Mouse (Mus musculus) liver, embryonic 11.5 days (tissue): ENCODE results near the gene C530008M17Rik. TPM values are rescaled to one million over a fixed set of nuclear protein-coding genes. Genes with fewer than 3 reads are reported as not detected.

Experiments used
- ATAC-seq: fragments of 200-750 bp; cut with Nextera tagmentation; replicated peaks from 2 replicates; pipeline ENCODE4 v1.8.0; 2017; ENCODE audit warnings: moderate number of reproducible peaks, mild to moderate bottlenecking, moderate TSS enrichment, moderate library complexity; ENCODE audit not compliant: low FRiP score
- DNase-seq: peaks from one replicate; pipeline ENCODE4 v3.0.0-alpha.2; 2017; ENCODE audit warnings: low spot score
- H3K27ac ChIP-seq: fragments of 300-500 bp; sonication (generic); 2 replicates; pipeline ENCODE4 v1.5.1; 2014; ENCODE audit warnings: mild to moderate bottlenecking, low read depth, low read length, control low read depth
- H3K27me3 ChIP-seq: fragments of 300-500 bp; sonication (generic); replicated peaks from 2 replicates; pipeline ENCODE4 v1.6.1; 2014; ENCODE audit warnings: low read length, mixed read lengths; ENCODE audit not compliant: control insufficient read depth, insufficient read depth
- H3K36me3 ChIP-seq: fragments of 300-500 bp; sonication (generic); 2 replicates; pipeline ENCODE4 v1.6.1; 2014; ENCODE audit warnings: mild to moderate bottlenecking, low read length, moderate library complexity, mixed read lengths; ENCODE audit not compliant: control insufficient read depth, insufficient read depth
- H3K4me1 ChIP-seq: fragments of 300-500 bp; sonication (generic); replicated peaks from 2 replicates; pipeline ENCODE4 v1.6.1; 2014; ENCODE audit warnings: low read length, mixed read lengths; ENCODE audit not compliant: control insufficient read depth, insufficient read depth
- H3K4me2 ChIP-seq: fragments of 300-500 bp; sonication (generic); 2 replicates; pipeline ENCODE4 v1.6.1; 2014; ENCODE audit warnings: mild to moderate bottlenecking, control low read depth, moderate library complexity
- H3K4me3 ChIP-seq: fragments of 300-500 bp; sonication (generic); 2 replicates; pipeline ENCODE4 v1.5.1; 2014; ENCODE audit warnings: low read depth, low read length, control low read depth
- H3K9ac ChIP-seq: fragments of 300-500 bp; sonication (generic); 2 replicates; pipeline ENCODE4 v1.6.1; 2014; ENCODE audit warnings: low read depth, low read length, control low read depth
- H3K9me3 ChIP-seq: fragments of 300-500 bp; sonication (generic); 2 replicates; pipeline ENCODE4 v1.6.1; 2016; ENCODE audit warnings: low read length, inconsistent platforms, mixed read lengths; ENCODE audit not compliant: control insufficient read depth
- WGBS: fragments of 180-500 bp; shearing (Covaris S2); extraction: QIAGEN DNeasy Blood & Tissue Kit; methylation state at CpG from one replicate; pipeline ENCODE4 v1.1.7; 2014; 5-methylcytosine and 5-hydroxymethylcytosine counted together
- polyA plus RNA-seq: library from polyadenylated mRNA; unstranded; fragments of >200 nt; fragmentation: Nextera tagmentation; extraction: Ambion mirVana; gene quantifications from 2 replicates; pipeline ENCODE4 v1.2.1, GENCODE M21; 2014

The C530008M17Rik gene
- polyA plus RNA-seq, 1 experiment from 2014 or later = 10.8 TPM

GRCm38 (mm10) chr5:76781943-76782342 lies 125.6 kb downstream of the C530008M17Rik start:
- Histone ChIP-seq H3K27me3 (no peaks in the 10 kb centered on the region), H3K4me1 (peaks cover 5% of the 10 kb centered on the region), H3K4me2 (no peak overlapping the region), H3K9me3 (no peaks in the 10 kb centered on the region), H3K4me3 (no peak overlapping the region), H3K36me3 (no peaks in the 10 kb centered on the region), H3K27ac (no peak overlapping the region), H3K9ac (no peak overlapping the region)
- DNase-seq = no peak
- no peak for ATAC-seq
- 69% methylated on average over 13 of the region's 13 CpGs for WGBS

- H3K27me3 ChIP-seq = no peaks in the 10 kb centered on the region
- H3K4me1 ChIP-seq = peaks cover 5% of the 10 kb centered on the region
- no peak overlapping the region for H3K27ac ChIP-seq
- ATAC-seq = no peak
- no peaks in the 10 kb centered on the region for H3K36me3 ChIP-seq
- WGBS = 61% methylated on average over 7 of the region's 7 CpGs
- no peak overlapping the region for H3K9ac ChIP-seq
- no peak overlapping the region for H3K4me3 ChIP-seq
- H3K9me3 ChIP-seq = no peaks in the 10 kb centered on the region
- no peak for DNase-seq
- no peak overlapping the region for H3K4me2 ChIP-seq
These were observed 126.2 kb downstream of the C530008M17Rik start for GRCm38 (mm10) chr5:76782414-76783103.

DNA sequence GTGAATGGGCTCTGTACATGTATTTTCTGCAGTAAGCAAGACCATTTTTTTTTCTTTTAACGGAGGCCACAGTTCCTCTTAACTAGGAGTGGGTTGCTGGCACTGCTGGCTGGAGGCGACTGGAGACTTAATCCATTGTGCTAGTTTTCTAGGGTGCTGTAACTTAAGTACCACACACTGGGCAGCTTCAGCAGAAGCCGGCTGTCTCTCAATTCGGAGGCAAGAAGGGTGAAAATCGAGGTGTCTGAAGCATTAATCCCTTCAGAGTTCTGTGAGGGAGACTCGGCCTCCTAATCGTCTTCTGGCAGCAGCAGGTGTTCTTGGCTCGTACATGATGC lies 126.8 kb downstream of the C530008M17Rik start:
- Histone ChIP-seq H3K4me1 (peaks cover 5% of the 10 kb centered on the region), H3K9ac (no peak overlapping the region), H3K27ac (no peak overlapping the region), H3K27me3 (no peaks in the 10 kb centered on the region), H3K4me3 (no peak overlapping the region), H3K9me3 (no peaks in the 10 kb centered on the region), H3K36me3 (no peaks in the 10 kb centered on the region), H3K4me2 (no peak overlapping the region)
- ATAC-seq = no peak
- DNase-seq = no peak
- WGBS = 76% methylated on average over 8 of the region's 8 CpGs

GRCm38 (mm10) chr5:76784151-76784723 lies 127.9 kb downstream of the C530008M17Rik start:
- DNase-seq = no peak
- no peak overlapping the region for H3K9ac ChIP-seq
- no peak overlapping the region for H3K27ac ChIP-seq
- whole genome bisulfite sequencing = 51% methylated on average over 7 of the region's 7 CpGs
- no peak overlapping the region for H3K4me2 ChIP-seq
- H3K36me3 ChIP-seq = no peaks in the 10 kb centered on the region
- no peak for ATAC-seq
- no peaks in the 10 kb centered on the region for H3K27me3 ChIP-seq
- no peak overlapping the region for H3K4me3 ChIP-seq
- peaks cover under 1% of the 10 kb centered on the region for H3K4me1 ChIP-seq
- H3K9me3 ChIP-seq = no peaks in the 10 kb centered on the region

DNA sequence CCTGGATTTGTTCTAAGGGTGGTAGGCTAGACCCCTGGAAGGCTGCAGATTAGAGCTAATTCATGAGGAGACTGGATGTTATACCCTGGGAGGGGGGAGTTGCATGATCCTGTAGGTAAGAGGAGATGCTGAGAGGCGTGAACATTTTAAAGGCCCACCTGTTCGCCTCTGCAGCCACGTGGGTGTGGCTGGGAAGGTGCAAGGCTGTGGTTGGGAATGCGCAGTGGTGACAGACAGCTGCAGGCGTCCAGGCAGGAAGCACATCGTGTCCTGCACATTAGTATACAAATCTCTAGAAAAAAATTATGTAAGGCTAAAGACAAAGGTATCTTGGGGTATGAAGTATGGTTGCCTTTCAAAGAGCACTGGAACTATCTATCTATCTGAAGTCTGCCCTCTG lies 128.7 kb downstream of the C530008M17Rik start:
- Histone ChIP-seq H3K27ac (no peak overlapping the region), H3K4me2 (no peak overlapping the region), H3K9ac (no peak overlapping the region), H3K27me3 (no peaks in the 10 kb centered on the region), H3K4me3 (no peak overlapping the region), H3K9me3 (no peaks in the 10 kb centered on the region), H3K36me3 (no peaks in the 10 kb centered on the region), H3K4me1 (no peaks in the 10 kb centered on the region; the same call in 1 of the 2 replicates)
- no peak for ATAC-seq
- WGBS = 74% methylated on average over 6 of the region's 6 CpGs
- no peak for DNase-seq

DNA sequence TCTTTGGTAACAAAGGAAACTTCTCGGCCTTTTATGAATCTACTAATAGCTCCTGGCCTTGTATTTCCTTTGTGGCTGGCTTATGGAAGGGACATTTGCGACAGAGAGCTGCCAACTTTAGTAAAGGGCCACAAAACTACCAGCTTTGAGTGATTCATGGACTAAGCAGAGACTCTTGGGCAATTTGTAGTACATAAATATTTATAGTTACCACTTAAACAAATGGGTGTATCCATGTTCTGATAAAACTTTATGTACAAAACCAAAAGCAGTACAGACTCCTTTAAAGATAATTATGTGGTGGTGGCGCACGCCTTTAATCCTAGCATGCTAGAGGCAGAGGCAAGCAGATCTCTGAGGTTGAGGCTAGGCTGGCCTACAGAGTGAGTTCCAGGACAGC lies 133.6 kb downstream of the C530008M17Rik start:
- no peaks in the 10 kb centered on the region for H3K4me1 ChIP-seq
- no peaks in the 10 kb centered on the region for H3K9me3 ChIP-seq
- no peak overlapping the region for H3K4me2 ChIP-seq
- 74% methylated on average over 4 of the region's 4 CpGs for WGBS
- H3K36me3 ChIP-seq = no peaks in the 10 kb centered on the region
- H3K27ac ChIP-seq = no peak overlapping the region
- no peaks in the 10 kb centered on the region for H3K27me3 ChIP-seq
- no peak for ATAC-seq
- no peak overlapping the region for H3K9ac ChIP-seq
- H3K4me3 ChIP-seq = no peak overlapping the region
- DNase-seq = no peak

DNA sequence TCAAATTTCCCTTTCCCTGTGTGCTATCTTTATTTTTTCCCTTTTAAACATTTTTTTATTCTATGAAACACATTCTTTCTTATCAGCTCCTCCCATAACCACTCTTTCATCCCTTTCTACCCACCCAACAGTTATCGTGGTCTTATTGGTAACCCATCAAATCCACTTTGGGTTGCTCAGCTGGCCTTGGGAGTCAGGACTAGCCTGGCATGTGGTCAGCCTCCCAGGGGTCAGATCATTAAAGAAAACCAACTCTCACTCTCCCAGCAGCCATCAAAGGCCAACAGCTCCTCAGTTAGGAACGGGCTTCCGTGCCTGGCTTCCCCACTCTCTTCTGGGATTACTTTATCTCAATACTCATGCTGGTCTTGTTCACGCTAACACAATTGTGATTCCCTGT lies 135.0 kb downstream of the C530008M17Rik start:
- H3K4me3 ChIP-seq = no peak overlapping the region
- H3K36me3 ChIP-seq = no peaks in the 10 kb centered on the region
- no peak overlapping the region for H3K27ac ChIP-seq
- WGBS = 65% methylated on average over 4 of the region's 4 CpGs
- no peaks in the 10 kb centered on the region for H3K27me3 ChIP-seq
- H3K4me2 ChIP-seq = no peak overlapping the region
- no peaks in the 10 kb centered on the region for H3K4me1 ChIP-seq
- ATAC-seq (no peak), DNase-seq (no peak)
- H3K9ac ChIP-seq = no peak overlapping the region
- H3K9me3 ChIP-seq = no peaks in the 10 kb centered on the region

- 93% methylated on average over 6 of the region's 6 CpGs for WGBS
- Histone ChIP-seq H3K4me1 (no peaks in the 10 kb centered on the region), H3K9ac (no peak overlapping the region), H3K27ac (no peak overlapping the region), H3K4me3 (no peak overlapping the region), H3K4me2 (no peak overlapping the region), H3K9me3 (no peaks in the 10 kb centered on the region), H3K27me3 (no peaks in the 10 kb centered on the region), H3K36me3 (no peaks in the 10 kb centered on the region)
- DNase-seq (no peak), ATAC-seq (no peak)
These were observed 136.4 kb downstream of the C530008M17Rik start for GRCm38 (mm10) chr5:76792720-76793119.

- no peak overlapping the region for H3K9ac ChIP-seq
- H3K36me3 ChIP-seq = no peaks in the 10 kb centered on the region
- no peak overlapping the region for H3K4me3 ChIP-seq
- DNase-seq = no peak
- no peaks in the 10 kb centered on the region for H3K27me3 ChIP-seq
- H3K4me1 ChIP-seq = no peaks in the 10 kb centered on the region
- H3K27ac ChIP-seq = no peak overlapping the region
- no peak for ATAC-seq
- WGBS = 89% methylated on average over 8 of the region's 8 CpGs
- no peak overlapping the region for H3K4me2 ChIP-seq
- H3K9me3 ChIP-seq = no peaks in the 10 kb centered on the region
These were observed 141.7 kb downstream of the C530008M17Rik start for GRCm38 (mm10) chr5:76798043-76798442.
